Comparison of ENCODE assay signal across 11 mouse cellular contexts in the genomic region with DNA sequence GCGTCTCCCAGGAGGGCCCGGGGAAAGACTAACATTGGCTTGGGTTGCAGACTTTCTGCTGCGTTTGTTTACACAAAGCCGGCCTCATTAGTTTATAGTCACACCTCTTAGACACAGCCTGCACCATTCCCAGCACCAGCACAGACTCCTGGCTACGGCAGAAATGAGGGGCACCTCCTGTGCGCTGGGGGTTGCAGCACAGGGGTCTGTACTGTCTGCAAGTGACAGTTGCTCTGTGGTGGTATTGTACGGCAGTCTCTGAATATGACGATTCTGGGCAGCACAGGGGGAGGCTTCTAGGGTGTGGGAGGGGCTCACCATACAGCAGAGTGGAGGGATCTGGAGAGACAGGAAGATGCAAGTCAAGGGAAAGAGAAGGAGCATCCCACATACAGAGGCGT.
A peak's percentile ranks its signal among the peaks of the same experiment; 100 is the strongest.
DNase-seq lines count a peak whose midpoint lies in the region; ATAC-seq and TF ChIP-seq lines count a peak whose summit lies in the region.
"Had no signal": no experiment of that assay in that cellular context is flagged by ENCODE, and none has a peak within 500 bp of the region (broad histone marks: within the 10 kb centered on the region; RNA-seq: fewer than 3 reads in every experiment).

No protein-coding gene starts in this region.

- H3K4me2 ChIP-seq in heart, embryonic 11.5 days = peak overlapping the region; percentile 45
- H3K4me2 ChIP-seq in liver, embryonic 12.5 days = 0 out of 2 replicates have a peak overlapping the region, but pooled peaks have one; percentile 14
- peak overlapping the region; percentile 26; the same call in 1 of the 2 replicates for H3K4me2 ChIP-seq in embryonic facial prominence, embryonic 13.5 days
- H3K4me2 ChIP-seq in neural tube, embryonic 13.5 days = peak overlapping the region; percentile 15

- 26% methylated on average over 9 of the region's 9 CpGs for WGBS in heart, embryonic 11.5 days (ENCODE audit: insufficient replicate concordance)
- 21% methylated on average over 9 of the region's 9 CpGs for WGBS in heart, adult 2 months
- WGBS in liver, embryonic 12.5 days (ENCODE audit: insufficient replicate concordance) = 38% methylated on average over 9 of the region's 9 CpGs
- WGBS in embryonic facial prominence, embryonic 13.5 days = 43% methylated on average over 9 of the region's 9 CpGs
- WGBS in neural tube, embryonic 13.5 days = 45% methylated on average over 9 of the region's 9 CpGs

- intact Hi-C loops in heart, adult 2 months (cut with DNase I) = no loop called here

- H3K27me3 ChIP-seq in heart, embryonic 11.5 days (ENCODE audit: control insufficient read depth, insufficient read depth, low read length) = no peaks in the 10 kb centered on the region
- no peaks in the 10 kb centered on the region; the same call in 1 of the 2 replicates for H3K27me3 ChIP-seq in heart, adult 2 months (ENCODE audit: control insufficient read depth, insufficient read depth, low read length)
- H3K27me3 ChIP-seq in liver, embryonic 12.5 days (replicated peaks) = no peaks in the 10 kb centered on the region
- peaks cover 4% of the 10 kb centered on the region; the same call in 1 of the 2 replicates for H3K27me3 ChIP-seq in embryonic facial prominence, embryonic 13.5 days
- H3K27me3 ChIP-seq in neural tube, embryonic 13.5 days = no peaks in the 10 kb centered on the region; the same call in 1 of the 2 replicates

- H3K9me3 ChIP-seq in heart, embryonic 11.5 days (replicated peaks; ENCODE audit: control insufficient read depth, low read length) = no peaks in the 10 kb centered on the region
- no peaks in the 10 kb centered on the region for H3K9me3 ChIP-seq in liver, embryonic 12.5 days (replicated peaks)
- no peaks in the 10 kb centered on the region for H3K9me3 ChIP-seq in embryonic facial prominence, embryonic 13.5 days
- no peaks in the 10 kb centered on the region for H3K9me3 ChIP-seq in neural tube, embryonic 13.5 days

- H3K79me2 ChIP-seq in heart, adult 2 months (replicated peaks; ENCODE audit: control insufficient read depth, insufficient read depth, low read length) = no peaks in the 10 kb centered on the region

- no peak for TF ChIP-seq POLR2A in heart, adult 2 months (IDR thresholded peaks at IDR 0.05; ENCODE audit: insufficient read depth, low read depth, low read length)

- no peaks in the 10 kb centered on the region for H3K4me1 ChIP-seq in heart, embryonic 11.5 days (ENCODE audit: control insufficient read depth, insufficient read depth, low read length)
- no peaks in the 10 kb centered on the region for H3K4me1 ChIP-seq in heart, adult 2 months (ENCODE audit: control insufficient read depth, insufficient read depth, low read length)
- no peaks in the 10 kb centered on the region for H3K4me1 ChIP-seq in liver, embryonic 12.5 days
- peaks cover 16% of the 10 kb centered on the region for H3K4me1 ChIP-seq in embryonic facial prominence, embryonic 13.5 days
- peaks cover 12% of the 10 kb centered on the region; the same call in 1 of the 2 replicates for H3K4me1 ChIP-seq in neural tube, embryonic 13.5 days (replicated peaks)

- no peak for ATAC-seq in heart, embryonic 11.5 days (replicated peaks; ENCODE audit: insufficient number of reproducible peaks, low FRiP score, low TSS enrichment)
- no peak for ATAC-seq in liver, embryonic 12.5 days
- 0 out of 2 replicates have a peak, but pooled peaks have one; percentile 37 for ATAC-seq in embryonic facial prominence, embryonic 13.5 days (ENCODE audit: insufficient number of reproducible peaks, insufficient read depth, low FRiP score, low TSS enrichment, low read depth)
- peak; percentile 47; the same call in 1 of the 2 replicates for ATAC-seq in neural tube, embryonic 13.5 days (ENCODE audit: low read depth)

- no peak for TF ChIP-seq CTCF in heart, adult 2 months (IDR thresholded peaks at IDR 0.05)

- H3K9ac ChIP-seq in heart, embryonic 11.5 days (ENCODE audit: low read depth, low read length) = no peak overlapping the region
- H3K9ac ChIP-seq in heart, adult 2 months (ENCODE audit: low read depth, low read length) = no peak overlapping the region
- no peak overlapping the region for H3K9ac ChIP-seq in liver, embryonic 12.5 days
- no peak overlapping the region for H3K9ac ChIP-seq in embryonic facial prominence, embryonic 13.5 days
- no peak overlapping the region for H3K9ac ChIP-seq in neural tube, embryonic 13.5 days

- no peak for DNase-seq in heart, adult 2 months
- DNase-seq in liver = no peak
- DNase-seq in thymus, postnatal 14 days = no peak
- DNase-seq: cerebellum, adult 9-10 months; kidney, adult 8-10 months; lung, postnatal 14 days had no signal

- no peak overlapping the region for H3K27ac ChIP-seq in heart, embryonic 11.5 days (ENCODE audit: low read depth, low read length)
- no peak overlapping the region for H3K27ac ChIP-seq in heart, adult 2 months
- no peak overlapping the region for H3K27ac ChIP-seq in liver, embryonic 12.5 days
- H3K27ac ChIP-seq in embryonic facial prominence, embryonic 13.5 days = no peak overlapping the region
- H3K27ac ChIP-seq in neural tube, embryonic 13.5 days (replicated peaks) = 0 out of 2 replicates have a peak overlapping the region, but pooled peaks have one; percentile 1

- TF ChIP-seq EP300 in heart, adult 2 months (IDR thresholded peaks at IDR 0.05; ENCODE audit: insufficient read depth, low read depth, low read length) = no peak

- H3K36me3 ChIP-seq in heart, embryonic 11.5 days (ENCODE audit: control insufficient read depth, insufficient read depth, low read length) = no peaks in the 10 kb centered on the region
- no peaks in the 10 kb centered on the region for H3K36me3 ChIP-seq in heart, adult 2 months (ENCODE audit: control insufficient read depth, insufficient read depth, low read length)
- H3K36me3 ChIP-seq in liver, embryonic 12.5 days = no peaks in the 10 kb centered on the region
- H3K36me3 ChIP-seq in embryonic facial prominence, embryonic 13.5 days = no peaks in the 10 kb centered on the region
- no peaks in the 10 kb centered on the region for H3K36me3 ChIP-seq in neural tube, embryonic 13.5 days

- H3K4me3 ChIP-seq in heart, embryonic 11.5 days (ENCODE audit: low read depth, low read length) = no peak overlapping the region
- no peak overlapping the region for H3K4me3 ChIP-seq in heart, adult 2 months
- no peak overlapping the region for H3K4me3 ChIP-seq in liver, embryonic 12.5 days
- no peak overlapping the region for H3K4me3 ChIP-seq in embryonic facial prominence, embryonic 13.5 days
- no peak overlapping the region for H3K4me3 ChIP-seq in neural tube, embryonic 13.5 days
- H3K4me3 ChIP-seq: myocyte had no signal

Comparison
In these comparisons a context has a peak if more than half of its experiments do, and no peak if none do; other contexts are left out.
1. ATAC-seq: peak in embryonic facial prominence, embryonic 13.5 days (single experiment) and neural tube, embryonic 13.5 days (single experiment); none in heart, embryonic 11.5 days (single experiment) and liver, embryonic 12.5 days (single experiment).
2. Peak in every context shown above with its lines, with median percentiles within 50 percentile points of each other: H3K4me2 ChIP-seq.